Mouse (Mus musculus): ENCODE measurements at regions not wholly inside any gene's neighbourhood (a gene's known extent, or its start where the extent isn't known, plus 50 kb on each side); places are given as distances from the start of the nearest gene placed in this dataset.
"Not testable (repeated sequence)": the region's sequence is repeated elsewhere in the genome, so short reads cannot be mapped to it uniquely, and the experiment has no call there.

DNA sequence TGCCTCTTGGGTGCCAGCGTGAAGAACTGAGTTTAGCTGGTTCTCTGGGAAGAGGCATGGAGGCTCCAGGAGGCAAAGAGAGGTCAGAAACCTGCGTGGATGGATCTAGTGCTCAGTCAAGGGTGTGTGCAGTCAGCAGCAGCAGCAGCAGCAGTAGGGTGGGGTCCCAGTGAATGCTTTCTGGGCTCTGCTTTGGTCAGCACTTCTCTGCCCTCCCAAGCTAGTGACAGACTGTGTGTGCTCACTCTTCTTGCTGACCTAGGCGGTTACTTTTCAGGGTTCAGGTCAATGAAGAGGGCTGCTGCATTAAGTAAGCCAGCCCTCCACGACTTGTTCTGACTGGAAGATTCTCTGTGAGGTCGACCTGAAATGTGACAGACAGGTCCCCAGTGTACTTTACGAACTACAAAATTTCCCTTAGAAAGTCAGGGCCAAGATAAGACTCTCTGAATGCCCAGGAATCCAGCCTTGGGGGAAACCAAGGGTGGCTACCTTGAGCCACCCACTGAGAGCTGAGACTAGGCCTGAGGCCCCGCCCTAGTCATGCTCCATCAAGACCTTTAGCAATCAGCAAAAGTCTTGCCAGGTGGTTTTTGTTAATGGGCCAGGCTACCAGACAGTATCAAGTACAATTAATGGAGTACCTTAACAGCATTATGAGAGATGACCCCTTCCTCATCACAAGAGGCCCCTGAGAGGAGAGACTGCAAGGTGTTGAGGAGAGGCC, 114.9 kb upstream of the Lemd2 start:
- DNase-seq (ENCODE audit: low spot score), result no peak

GRCm38 (mm10) chr17:27317576-27318277, 113.5 kb upstream of the Lemd2 start:
- peak; percentile 95 for DNase-seq (ENCODE audit: low spot score)

- DNase-seq (ENCODE audit: low spot score), result peak; percentile 83
Observed at GRCm38 (mm10) chr17:27316711-27317575, 112.7 kb upstream of the Lemd2 start.

- no peak for DNase-seq (ENCODE audit: low spot score)
Observed at GRCm38 (mm10) chr17:27315947-27316628, 111.8 kb upstream of the Lemd2 start.

DNA sequence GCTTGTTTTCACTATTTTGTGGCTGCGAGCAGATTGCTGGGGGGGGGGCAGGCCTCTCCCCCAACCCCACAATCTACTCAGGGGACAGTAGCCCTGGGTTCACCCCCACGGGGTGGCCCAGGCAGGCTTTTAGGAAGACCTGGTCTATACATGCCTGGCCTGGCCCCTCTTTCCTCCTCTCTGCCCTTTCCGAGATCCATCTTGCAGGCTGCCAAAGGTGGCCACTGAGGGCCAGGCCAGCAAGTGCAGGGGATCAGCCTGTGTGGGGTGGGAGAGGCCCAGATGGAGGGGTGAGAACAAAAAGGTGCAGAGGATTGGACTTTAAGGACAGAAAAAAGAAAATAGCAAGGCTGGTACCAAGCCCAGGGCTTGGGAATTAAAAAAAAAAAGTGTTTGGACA, 111.2 kb upstream of the Lemd2 start:
- no peak for DNase-seq (ENCODE audit: low spot score)

GRCm38 (mm10) chr17:27314821-27315392, 110.6 kb upstream of the Lemd2 start:
- DNase-seq (ENCODE audit: low spot score), result no peak

- no peak for DNase-seq (ENCODE audit: low spot score)
Observed at GRCm38 (mm10) chr17:27308933-27309332, 104.7 kb upstream of the Lemd2 start.

- DNase-seq (ENCODE audit: low spot score), result no peak
Observed at GRCm38 (mm10) chr17:27304842-27305241, 100.6 kb upstream of the Lemd2 start.

DNA sequence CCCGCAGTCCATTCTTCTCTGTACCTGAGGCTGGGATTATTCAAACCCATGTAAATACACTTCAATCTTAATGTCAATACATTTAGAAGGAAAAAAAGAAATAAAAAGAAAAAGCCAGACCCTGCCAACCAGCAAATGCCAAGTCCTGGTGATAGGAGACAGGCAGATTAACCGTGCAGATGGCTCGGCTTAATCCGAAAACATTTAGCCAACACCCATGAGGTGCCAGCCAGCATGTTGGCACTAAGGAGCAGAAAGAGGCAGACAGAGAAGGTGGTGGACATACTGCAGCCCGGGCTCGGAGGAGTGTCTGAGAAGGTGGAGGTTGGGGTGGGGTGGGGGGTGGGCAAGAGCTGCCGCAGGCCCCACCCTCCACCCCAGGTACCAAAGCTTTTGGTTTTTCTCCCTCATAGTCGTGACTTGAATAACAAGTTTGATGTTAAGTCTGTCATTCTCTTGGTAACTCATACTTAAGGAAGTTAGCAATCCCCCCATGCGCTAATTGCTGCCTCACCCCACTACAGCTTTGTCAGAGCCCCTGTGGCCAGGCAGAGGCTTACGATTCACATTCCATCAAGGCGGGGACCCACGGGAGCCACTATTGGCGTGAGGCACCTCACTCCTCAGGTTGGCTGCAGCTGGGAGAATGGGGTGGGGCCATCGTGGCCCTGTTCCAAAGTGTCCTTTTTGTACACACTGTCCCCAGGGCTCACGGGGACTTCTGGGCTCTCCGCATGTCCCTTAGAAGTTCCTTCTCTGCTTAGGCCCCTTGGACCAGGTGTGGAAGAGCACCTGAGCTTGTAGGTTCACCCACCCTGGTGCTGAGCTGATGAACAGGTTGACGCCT, 99.6 kb upstream of the Lemd2 start:
- no peak for DNase-seq (ENCODE audit: low spot score)

DNA sequence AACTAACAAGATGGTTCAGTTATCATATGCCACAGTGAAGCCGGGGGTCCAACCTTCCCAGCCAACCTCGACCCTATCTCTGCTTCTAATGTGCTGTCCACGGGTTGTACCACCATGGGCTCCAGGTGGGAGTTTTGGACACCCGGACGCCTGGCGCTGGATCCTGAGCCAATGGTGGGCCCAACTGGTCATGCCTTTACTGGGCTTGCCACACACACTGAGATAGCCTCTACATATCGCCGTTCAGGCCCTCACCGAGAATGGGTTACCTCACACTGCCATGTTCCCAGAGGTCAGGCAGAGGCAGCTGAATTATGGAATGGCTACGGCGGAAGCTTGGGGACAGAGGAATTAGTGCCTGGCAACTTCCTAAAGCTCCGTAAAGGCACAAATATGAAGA, 98.8 kb upstream of the Lemd2 start:
- no peak for DNase-seq (ENCODE audit: low spot score)

- DNase-seq (ENCODE audit: low spot score), result no peak
Observed at GRCm38 (mm10) chr17:27301376-27301775, 97.1 kb upstream of the Lemd2 start.

DNA sequence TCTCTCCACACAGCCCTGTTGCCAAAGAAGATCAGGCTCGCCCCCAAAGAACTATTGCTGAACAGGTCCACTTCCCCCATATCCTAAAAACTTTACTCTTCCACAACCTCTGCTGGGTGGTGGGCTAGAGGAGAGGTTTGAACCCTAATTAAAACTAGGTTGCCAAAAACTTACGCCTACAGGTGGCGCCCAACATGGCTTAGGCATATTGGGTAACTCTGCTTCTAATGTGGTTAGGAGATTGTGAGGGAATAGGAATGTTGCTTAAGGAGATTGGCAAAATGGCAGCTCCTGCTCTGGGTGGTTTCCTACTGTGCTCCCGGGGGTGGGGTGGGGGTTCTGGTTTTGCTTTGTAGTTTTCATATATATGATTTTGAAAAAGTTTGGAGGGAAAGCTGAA, 95.0 kb upstream of the Lemd2 start:
- DNase-seq (ENCODE audit: low spot score), result no peak

- no peak for DNase-seq (ENCODE audit: low spot score)
Observed at GRCm38 (mm10) chr17:27298351-27298750, 94.1 kb upstream of the Lemd2 start.

- no peak for DNase-seq (ENCODE audit: low spot score)
Observed at GRCm38 (mm10) chr17:27296156-27296555, 91.9 kb upstream of the Lemd2 start.

DNA sequence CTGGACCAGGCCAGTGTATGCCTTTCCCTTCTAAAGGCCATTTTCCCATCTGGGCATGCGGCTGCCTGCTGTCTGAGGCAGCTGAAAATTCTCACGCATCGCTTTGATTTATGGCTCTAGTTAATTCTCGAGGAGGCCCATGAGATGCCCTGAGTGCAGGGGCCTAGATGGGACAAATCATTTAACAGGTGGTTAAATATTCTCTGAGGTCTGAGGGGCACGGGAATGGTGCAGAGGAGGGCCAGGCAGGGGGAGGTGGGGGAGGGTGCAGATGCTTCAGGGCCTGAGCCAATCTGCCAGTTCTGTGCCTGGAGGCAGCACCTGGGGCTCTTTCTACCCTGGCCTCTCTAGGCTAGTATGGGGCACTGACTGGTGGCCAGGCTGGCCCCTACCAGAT, 89.9 kb upstream of the Lemd2 start:
- DNase-seq (ENCODE audit: low spot score), result no peak

GRCm38 (mm10) chr17:27293586-27294207, 89.4 kb upstream of the Lemd2 start:
- DNase-seq (ENCODE audit: low spot score), result no peak

DNA sequence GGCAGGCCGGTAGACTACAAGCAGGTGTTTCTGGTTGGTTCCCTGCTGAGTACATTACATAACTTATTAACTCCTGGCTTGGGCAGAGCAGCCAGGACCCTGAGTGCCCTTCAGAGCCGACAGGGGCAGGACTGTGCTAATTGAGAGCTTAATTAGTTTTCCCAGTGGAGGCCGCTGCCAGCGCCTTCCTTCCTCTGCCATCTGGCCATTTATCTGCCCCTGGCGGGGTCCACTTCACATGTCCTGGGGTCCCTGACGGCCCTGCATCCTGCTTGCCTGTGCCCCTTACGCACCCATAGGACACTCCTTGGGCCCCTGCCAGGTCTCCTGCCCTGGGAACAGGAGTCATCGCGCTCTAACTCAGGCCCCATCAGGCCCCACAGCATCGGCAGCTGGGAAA, 87.4 kb upstream of the Lemd2 start:
- DNase-seq (ENCODE audit: low spot score), result no peak

GRCm38 (mm10) chr17:27291176-27291575, 86.9 kb upstream of the Lemd2 start:
- no peak for DNase-seq (ENCODE audit: low spot score)

GRCm38 (mm10) chr17:27290311-27290710, 86.0 kb upstream of the Lemd2 start:
- no peak for DNase-seq (ENCODE audit: low spot score)

- not testable (repeated sequence) for DNase-seq (ENCODE audit: low spot score)
Observed at GRCm38 (mm10) chr17:27289804-27290203, 85.5 kb upstream of the Lemd2 start.
